Mouse (Mus musculus) testis, adult 2 months (tissue): ENCODE data around the gene Nacc1.

Experiments
- CTCF ChIP-seq: fragments of 200-500 bp; IDR thresholded peaks from 2 replicates; pipeline ENCODE4 v1.5.1; 2012; ENCODE audit warnings: low read depth, mild to moderate bottlenecking, inconsistent platforms, low read length, moderate library complexity; ENCODE audit not compliant: control insufficient read depth, insufficient read depth, insufficient replicate concordance
- POLR2A ChIP-seq: fragments of 200-500 bp; IDR thresholded peaks from 2 replicates; pipeline ENCODE4 v1.6.1; 2012; ENCODE audit warnings: low read depth, mild to moderate bottlenecking, inconsistent platforms, low read length, moderate library complexity; ENCODE audit not compliant: control insufficient read depth

GRCm38 (mm10) chr8:84657680-84658079 is 30.0 kb downstream of the Nacc1 start:
- no peak for TF ChIP-seq CTCF
- no peak for TF ChIP-seq POLR2A
